Comparison of ENCODE assay signal across 9 mouse cellular contexts in genomic region chr17:25569833-25570647, GRCm38 (mm10). TPM values are rescaled to one million over a fixed set of nuclear protein-coding genes. Genes with fewer than 3 reads are reported as not detected.
DNase-seq lines count a peak whose midpoint lies in the region; ATAC-seq and TF ChIP-seq lines count a peak whose summit lies in the region.
"Had no signal": no experiment of that assay in that cellular context is flagged by ENCODE, and none has a peak within 500 bp of the region (broad histone marks: within the 10 kb centered on the region; RNA-seq: fewer than 3 reads in every experiment).

No protein-coding gene starts in this region.

- intact Hi-C loops in gastrocnemius, postnatal 14 days (cut with DNase I; ENCODE audit: low total_unique reads): loop anchor here (5.0 kb wide), 1 partner anchor 127 kb away; no protein-coding TSS in a partner anchor

- peak; percentile 7; the same call in 1 of the 2 replicates for ATAC-seq in heart, embryonic 12.5 days (ENCODE audit: insufficient number of reproducible peaks, low FRiP score)
- peak; percentile 30; the same call in 1 of the 2 replicates for ATAC-seq in intestine, embryonic 14.5 days (replicated peaks; ENCODE audit: low FRiP score, low TSS enrichment, low read depth)
- ATAC-seq in neural tube, embryonic 12.5 days (ENCODE audit: low FRiP score, low read depth): peak; percentile 35

- peak overlapping the region; percentile 91 for H3K4me2 ChIP-seq in heart, embryonic 12.5 days
- peak overlapping the region; percentile 99 for H3K4me2 ChIP-seq in intestine, embryonic 14.5 days (ENCODE audit: low read length)
- peak overlapping the region; percentile 98 for H3K4me2 ChIP-seq in neural tube, embryonic 12.5 days (replicated peaks)

- no peak overlapping the region for H3K27ac ChIP-seq in heart, embryonic 12.5 days (ENCODE audit: poor library complexity, severe bottlenecking)
- H3K27ac ChIP-seq in cortical plate, adult 2 months (ENCODE audit: insufficient read depth, low read length): peak overlapping the region; percentile 84
- H3K27ac ChIP-seq in intestine, embryonic 14.5 days (ENCODE audit: low read depth): no peak overlapping the region
- no peak overlapping the region for H3K27ac ChIP-seq in neural tube, embryonic 12.5 days
- H3K27ac ChIP-seq: macrophage had no signal

- no peak for TF ChIP-seq POLR2A in cortical plate, adult 2 months (IDR thresholded peaks at IDR 0.05; ENCODE audit: extremely low read depth, insufficient read depth, low read length)

- H3K36me3 ChIP-seq in heart, embryonic 12.5 days: no peaks in the 10 kb centered on the region
- H3K36me3 ChIP-seq in intestine, embryonic 14.5 days (ENCODE audit: control insufficient read depth, insufficient read depth, low read length): no peaks in the 10 kb centered on the region
- peaks cover 3% of the 10 kb centered on the region; the same call in 1 of the 2 replicates for H3K36me3 ChIP-seq in neural tube, embryonic 12.5 days

- DNase-seq in heart, adult 8-10 months (ENCODE audit: low spot score): no peak
- peak; percentile 18 for DNase-seq in A20 (ENCODE audit: low read depth, low spot score)
- no peak for DNase-seq in intestine, embryonic 14.5 days (ENCODE audit: low spot score)
- DNase-seq in gastrocnemius, postnatal 14 days: no peak
- no peak for DNase-seq in adrenal gland, adult 18-20 months (ENCODE audit: low spot score in 2 of 2)

- H3K9ac ChIP-seq in heart, embryonic 12.5 days: peak overlapping the region; percentile 70
- peak overlapping the region; percentile 37 for H3K9ac ChIP-seq in intestine, embryonic 14.5 days (ENCODE audit: low read length)
- peak overlapping the region; percentile 58 for H3K9ac ChIP-seq in neural tube, embryonic 12.5 days

- WGBS in heart, embryonic 12.5 days: 4% methylated on average over 54 of the region's 54 CpGs
- 4% methylated on average over 54 of the region's 54 CpGs for WGBS in intestine, embryonic 14.5 days
- 2% methylated on average over 54 of the region's 54 CpGs for WGBS in neural tube, embryonic 12.5 days

- TF ChIP-seq CTCF in cortical plate, adult 2 months (IDR thresholded peaks at IDR 0.05; ENCODE audit: extremely low read depth, insufficient read depth, low read length): no peak

- peak overlapping the region; percentile 58 for H3K4me3 ChIP-seq in heart, embryonic 12.5 days
- H3K4me3 ChIP-seq in cortical plate, adult 2 months (ENCODE audit: insufficient read depth, low read length): peak overlapping the region; percentile 69
- peak overlapping the region; percentile 53 for H3K4me3 ChIP-seq in intestine, embryonic 14.5 days (ENCODE audit: low read depth, low read length)
- H3K4me3 ChIP-seq in neural tube, embryonic 12.5 days: peak overlapping the region; percentile 41

- H3K27me3 ChIP-seq in heart, embryonic 12.5 days (replicated peaks): peaks cover 37% of the 10 kb centered on the region
- peaks cover 18% of the 10 kb centered on the region for H3K27me3 ChIP-seq in intestine, embryonic 14.5 days (replicated peaks; ENCODE audit: control insufficient read depth, insufficient read depth, low read length)
- H3K27me3 ChIP-seq in neural tube, embryonic 12.5 days (replicated peaks): peaks cover 29% of the 10 kb centered on the region

- H3K4me1 ChIP-seq in heart, embryonic 12.5 days (replicated peaks): peaks cover 44% of the 10 kb centered on the region
- H3K4me1 ChIP-seq in cortical plate, adult 2 months (ENCODE audit: control insufficient read depth, insufficient read depth, low read length): peaks cover 4% of the 10 kb centered on the region; the same call in 1 of the 2 replicates
- H3K4me1 ChIP-seq in intestine, embryonic 14.5 days (replicated peaks; ENCODE audit: control insufficient read depth, insufficient read depth, low read length): no peaks in the 10 kb centered on the region; the same call in none of the 2 replicates
- peaks cover 45% of the 10 kb centered on the region for H3K4me1 ChIP-seq in neural tube, embryonic 12.5 days

- H3K9me3 ChIP-seq in heart, embryonic 12.5 days (replicated peaks): no peaks in the 10 kb centered on the region
- no peaks in the 10 kb centered on the region for H3K9me3 ChIP-seq in intestine, embryonic 14.5 days (ENCODE audit: control insufficient read depth, low read length)
- H3K9me3 ChIP-seq in neural tube, embryonic 12.5 days: no peaks in the 10 kb centered on the region

RNA-seq across cellular contexts. Expression of gene Sox8, which starts 0.4 kb away (rescaled TPM):
- polyA plus RNA-seq in heart, embryonic 12.5 days (2016; fragmentation: Nextera tagmentation; extraction: Ambion mirVana): 1.6 and 1.9 TPM in 2 replicates
- under 1 TPM; 0.24 to 0.37 (median 0.32) TPM for total RNA-seq in heart, adult 8-10 months (2022)
- polyA plus RNA-seq in cortical plate, adult 2 months (2012; rRNA removed): 42.5 and 51.6 TPM in 2 replicates
- polyA plus RNA-seq in intestine, embryonic 14.5 days (2014; fragmentation: Nextera tagmentation; extraction: Ambion mirVana): 9.1 and 9.4 TPM in 2 replicates
- polyA plus RNA-seq in neural tube, embryonic 12.5 days (2016; fragmentation: Nextera tagmentation; extraction: Ambion mirVana): 8.1 and 9.5 TPM in 2 replicates
- 1 to 10 TPM; 7.2 to 8.8 TPM for total RNA-seq in gastrocnemius, postnatal 14 days (2021)
- total RNA-seq in adrenal gland, adult 18-20 months (2021): 1 to 10 TPM in 1 of 2 experiments, under 1 TPM in 1; 0.73 to 1.6 TPM
- polyA plus RNA-seq: macrophage had no signal

RNA-seq across cellular contexts. Expression of gene Lmf1, which starts 8.8 kb away (rescaled TPM):
- polyA plus RNA-seq in heart, embryonic 12.5 days (2016; fragmentation: Nextera tagmentation; extraction: Ambion mirVana): 34.6 and 35.3 TPM in 2 replicates
- 10 to 100 TPM; 30.7 to 34.2 (median 33.8) TPM for total RNA-seq in heart, adult 8-10 months (2022)
- 17.2 and 17.9 TPM in 2 replicates for polyA plus RNA-seq in cortical plate, adult 2 months (2012; rRNA removed)
- 31.3 and 33.5 TPM in 2 replicates for polyA plus RNA-seq in intestine, embryonic 14.5 days (2014; fragmentation: Nextera tagmentation; extraction: Ambion mirVana)
- 25.2 and 25.8 TPM in 2 replicates for polyA plus RNA-seq in neural tube, embryonic 12.5 days (2016; fragmentation: Nextera tagmentation; extraction: Ambion mirVana)
- 10 to 100 TPM; 13.1 to 13.8 TPM for total RNA-seq in gastrocnemius, postnatal 14 days (2021)
- total RNA-seq in adrenal gland, adult 18-20 months (2021): 10 to 100 TPM; 36.9 to 38.7 TPM
